Mouse (Mus musculus) intestine, postnatal 0 days (tissue): ENCODE data around the gene Hydin. TPM values are rescaled to one million over a fixed set of nuclear protein-coding genes. Genes with fewer than 3 reads are reported as not detected.
"Not testable (repeated sequence)": the region's sequence is repeated elsewhere in the genome, so short reads cannot be mapped to it uniquely, and the experiment has no call there.

Experiments
- ATAC-seq: fragments of 200-750 bp; cut with Nextera tagmentation; 2 replicates; pipeline ENCODE4 v1.8.0; 2017; ENCODE audit warnings: mild to moderate bottlenecking, moderate TSS enrichment, moderate library complexity
- H3K27ac ChIP-seq: fragments of 300-500 bp; sonication (generic); 2 replicates; pipeline ENCODE4 v1.5.1; 2014; ENCODE audit warnings: mild to moderate bottlenecking, low read depth, low read length, moderate library complexity
- H3K27me3 ChIP-seq: fragments of 300-500 bp; sonication (generic); replicated peaks from 2 replicates; pipeline ENCODE4 v1.6.1; 2014; ENCODE audit warnings: low read length, mixed read lengths; ENCODE audit not compliant: control insufficient read depth, insufficient read depth
- H3K36me3 ChIP-seq: fragments of 300-500 bp; sonication (generic); 2 replicates; pipeline ENCODE4 v1.6.1; 2014; ENCODE audit warnings: mild to moderate bottlenecking, moderate library complexity; ENCODE audit not compliant: control insufficient read depth, insufficient read depth
- H3K4me1 ChIP-seq: fragments of 300-500 bp; sonication (generic); replicated peaks from 2 replicates; pipeline ENCODE4 v1.6.1; 2014; ENCODE audit warnings: antibody characterized with exemption, low read length, mixed read lengths; ENCODE audit not compliant: control insufficient read depth, insufficient read depth
- H3K4me2 ChIP-seq: fragments of 300-500 bp; sonication (generic); replicated peaks from 2 replicates; pipeline ENCODE4 v1.6.1; 2014; ENCODE audit warnings: low read depth, mild to moderate bottlenecking, moderate library complexity
- H3K4me3 ChIP-seq: fragments of 300-500 bp; sonication (generic); 2 replicates; pipeline ENCODE4 v1.5.1; 2014; ENCODE audit warnings: low read depth, low read length
- H3K9ac ChIP-seq: fragments of 300-500 bp; sonication (generic); 2 replicates; pipeline ENCODE4 v1.6.1; 2014; ENCODE audit warnings: mild to moderate bottlenecking, low read depth, low read length
- H3K9me3 ChIP-seq: fragments of 300-500 bp; sonication (generic); 2 replicates; pipeline ENCODE4 v1.6.1; 2016; ENCODE audit warnings: mixed run types; ENCODE audit not compliant: control insufficient read depth
- CTCF ChIP-seq: sonication (generic); IDR thresholded peaks from 2 replicates; pipeline ENCODE4 v1.5.1; 2016; ENCODE audit warnings: low read depth, mild to moderate bottlenecking, control low read depth, antibody characterized with exemption, moderate library complexity
- WGBS: fragments of 180-500 bp; shearing (Covaris S2); extraction: QIAGEN DNeasy Blood & Tissue Kit; methylation state at CpG from one replicate; pipeline ENCODE4 v1.1.7; 2014; 5-methylcytosine and 5-hydroxymethylcytosine counted together
- polyA plus RNA-seq: library from polyadenylated mRNA; unstranded; fragments of >200 nt; fragmentation: Nextera tagmentation; extraction: Ambion mirVana; gene quantifications from 2 replicates; pipeline ENCODE4 v1.2.1, GENCODE M21; 2015

Hydin gene
- polyA plus RNA-seq, 1 experiment from 2014 or later, result 0.07 TPM

DNA sequence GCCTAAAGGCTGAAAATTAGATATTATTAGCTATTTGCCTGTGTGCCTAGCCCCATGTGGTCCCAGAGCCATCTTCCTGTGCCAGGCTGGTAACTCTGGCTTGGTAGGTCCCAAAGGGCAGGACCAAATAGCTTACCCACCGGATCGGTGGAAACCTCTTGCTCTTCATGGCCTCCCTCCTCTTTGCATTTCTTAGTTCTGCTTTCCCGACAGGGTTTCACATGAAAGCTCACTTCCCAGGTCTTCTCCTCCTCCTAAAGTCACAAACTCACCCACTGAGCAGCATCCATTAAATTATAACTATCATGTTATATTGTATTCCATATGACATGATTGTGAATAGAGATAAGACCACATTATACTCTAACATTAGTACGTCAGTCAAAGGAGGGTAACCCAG, 234.6 kb downstream of the Hydin start:
- no peak overlapping the region for H3K4me2 ChIP-seq
- WGBS, result 92% methylated on average over 4 of the region's 4 CpGs
- no peaks in the 10 kb centered on the region for H3K36me3 ChIP-seq
- H3K9ac ChIP-seq, result no peak overlapping the region
- no peak for ATAC-seq
- no peak overlapping the region for H3K27ac ChIP-seq
- TF ChIP-seq CTCF, result no peak
- no peaks in the 10 kb centered on the region for H3K4me1 ChIP-seq
- no peaks in the 10 kb centered on the region for H3K9me3 ChIP-seq
- no peak overlapping the region for H3K4me3 ChIP-seq
- H3K27me3 ChIP-seq, result no peaks in the 10 kb centered on the region

GRCm38 (mm10) chr8:110502880-110503279, 236.1 kb downstream of the Hydin start:
- no peak for ATAC-seq
- Histone ChIP-seq H3K4me2 (no peak overlapping the region), H3K9me3 (no peaks in the 10 kb centered on the region), H3K36me3 (no peaks in the 10 kb centered on the region), H3K27me3 (no peaks in the 10 kb centered on the region), H3K4me3 (no peak overlapping the region), H3K4me1 (no peaks in the 10 kb centered on the region), H3K27ac (no peak overlapping the region), H3K9ac (no peak overlapping the region)
- TF ChIP-seq CTCF, result no peak
- WGBS, result 19% methylated on average over 10 of the region's 10 CpGs

DNA sequence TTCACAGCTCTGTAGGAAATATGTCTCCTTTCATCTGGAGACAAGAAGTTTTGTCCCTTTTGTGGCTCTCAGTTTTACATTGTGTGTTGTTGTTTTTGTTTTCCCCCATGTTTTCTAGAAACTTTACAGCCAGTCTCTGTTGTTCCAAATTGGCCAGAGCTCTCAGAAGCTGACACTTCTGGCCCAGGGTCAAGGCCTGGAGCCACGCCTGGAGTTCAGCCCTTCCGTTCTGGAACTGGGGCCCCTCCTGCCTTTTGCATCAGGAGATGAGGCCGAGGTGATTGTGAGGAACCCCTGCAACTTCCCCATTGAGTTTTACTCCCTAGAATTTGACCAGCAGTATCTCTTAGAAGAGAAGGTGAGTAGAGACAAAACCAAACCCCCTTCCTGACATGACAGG, 242.0 kb downstream of the Hydin start:
- Histone ChIP-seq H3K4me1 (no peaks in the 10 kb centered on the region), H3K27ac (no peak overlapping the region), H3K9me3 (peaks cover 3% of the 10 kb centered on the region), H3K27me3 (no peaks in the 10 kb centered on the region), H3K4me2 (no peak overlapping the region), H3K36me3 (no peaks in the 10 kb centered on the region), H3K4me3 (no peak overlapping the region), H3K9ac (no peak overlapping the region)
- WGBS, result 45% methylated on average over 3 of the region's 3 CpGs
- ATAC-seq, result no peak
- no peak for TF ChIP-seq CTCF

DNA sequence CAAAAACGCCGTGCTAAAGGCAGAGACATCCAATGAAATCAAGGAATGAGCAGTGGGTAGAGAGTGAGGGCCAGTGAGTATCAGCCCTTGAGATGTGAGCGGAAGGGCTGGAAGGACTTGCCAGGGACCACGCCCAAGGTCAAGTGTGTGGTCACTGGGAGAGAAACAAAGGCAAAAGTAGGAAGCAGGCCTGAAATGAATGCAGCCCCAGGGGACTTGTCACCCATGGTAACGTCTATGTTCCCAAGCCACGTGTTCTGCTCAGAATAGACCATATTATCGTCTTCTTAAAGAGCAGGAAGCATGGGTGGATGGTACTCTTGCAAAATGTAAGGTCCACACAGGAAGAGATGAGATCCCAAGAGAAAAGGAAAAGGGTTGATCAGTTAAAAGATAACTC, 253.0 kb downstream of the Hydin start:
- H3K9ac ChIP-seq, result no peak overlapping the region
- H3K9me3 ChIP-seq, result no peaks in the 10 kb centered on the region
- H3K4me3 ChIP-seq, result no peak overlapping the region
- WGBS, result 80% methylated on average over 7 of the region's 7 CpGs
- TF ChIP-seq CTCF, result no peak
- ATAC-seq, result no peak
- no peaks in the 10 kb centered on the region for H3K36me3 ChIP-seq
- H3K4me2 ChIP-seq, result no peak overlapping the region
- no peaks in the 10 kb centered on the region for H3K27me3 ChIP-seq
- H3K27ac ChIP-seq, result no peak overlapping the region
- H3K4me1 ChIP-seq, result no peaks in the 10 kb centered on the region

- Histone ChIP-seq H3K27ac (no peak overlapping the region), H3K27me3 (no peaks in the 10 kb centered on the region), H3K9ac (no peak overlapping the region), H3K36me3 (no peaks in the 10 kb centered on the region), H3K4me2 (no peak overlapping the region), H3K9me3 (no peaks in the 10 kb centered on the region), H3K4me1 (no peaks in the 10 kb centered on the region), H3K4me3 (no peak overlapping the region)
- no peak for ATAC-seq
- TF ChIP-seq CTCF, result no peak
- 92% methylated on average over 12 of the region's 12 CpGs for WGBS
Measured at GRCm38 (mm10) chr8:110521851-110522250, 255.1 kb downstream of the Hydin start.

- ATAC-seq, H3K4me2 ChIP-seq, H3K36me3 ChIP-seq, H3K4me3 ChIP-seq, H3K4me1 ChIP-seq, H3K27ac ChIP-seq, H3K27me3 ChIP-seq, H3K9me3 ChIP-seq, H3K9ac ChIP-seq: not testable (repeated sequence)
- 93% methylated on average over 7 of the region's 7 CpGs for WGBS
Measured at GRCm38 (mm10) chr8:110522495-110522894, 255.7 kb downstream of the Hydin start.

GRCm38 (mm10) chr8:110522985-110523384, 256.2 kb downstream of the Hydin start:
- Histone ChIP-seq H3K4me1 (no peaks in the 10 kb centered on the region), H3K27me3 (no peaks in the 10 kb centered on the region), H3K9ac (no peak overlapping the region), H3K9me3 (no peaks in the 10 kb centered on the region), H3K4me2 (no peak overlapping the region), H3K27ac (no peak overlapping the region), H3K36me3 (no peaks in the 10 kb centered on the region), H3K4me3 (no peak overlapping the region)
- ATAC-seq, result no peak
- TF ChIP-seq CTCF, result no peak
- WGBS, result 63% methylated on average over 15 of the region's 15 CpGs
